Mouse (Mus musculus) forelimb bud, embryonic 11.5 days (tissue): Measurements from ENCODE around the gene C1rl.
"Not testable (repeated sequence)": the region's sequence is repeated elsewhere in the genome, so short reads cannot be mapped to it uniquely, and the experiment has no call there.

Experiments
- DNase-seq: peaks from one replicate; pipeline ENCODE4 v3.0.0-alpha.2; 2012; ENCODE audit warnings: low read depth, low spot score

The C1rl gene

GRCm38 (mm10) chr6:124505028-124505427, 12.1 kb downstream of the C1rl start:
- DNase-seq: no peak

GRCm38 (mm10) chr6:124506991-124507390, 14.1 kb downstream of the C1rl start:
- no peak for DNase-seq

- DNase-seq: no peak
Observed at GRCm38 (mm10) chr6:124508292-124508691, 15.4 kb downstream of the C1rl start.

- DNase-seq: not testable (repeated sequence)
Observed at GRCm38 (mm10) chr6:124509192-124509591, 16.3 kb downstream of the C1rl start.

- no peak for DNase-seq
Observed at GRCm38 (mm10) chr6:124511936-124512335, 19.0 kb downstream of the C1rl start.

- peak; percentile 51 for DNase-seq
Observed at GRCm38 (mm10) chr6:124512355-124512836, 19.5 kb downstream of the C1rl start, which contains the start of gene C1ra. Gene C1ra, plus strand, starts transcription at chr6:124512405.

- not testable (repeated sequence) for DNase-seq
Observed at GRCm38 (mm10) chr6:124517733-124518132, 24.8 kb downstream of the C1rl start.

GRCm38 (mm10) chr6:124522082-124522481, 29.2 kb downstream of the C1rl start:
- DNase-seq: not testable (repeated sequence)

- DNase-seq: no peak
Observed at GRCm38 (mm10) chr6:124527881-124528280, 35.0 kb downstream of the C1rl start.

- DNase-seq: no peak
Observed at GRCm38 (mm10) chr6:124531077-124531476, 38.2 kb downstream of the C1rl start.

- not testable (repeated sequence) for DNase-seq
Observed at GRCm38 (mm10) chr6:124536125-124536829, 43.4 kb downstream of the C1rl start.

GRCm38 (mm10) chr6:124541176-124541575, 48.3 kb downstream of the C1rl start:
- not testable (repeated sequence) for DNase-seq

- DNase-seq: peak; percentile 24
Observed at GRCm38 (mm10) chr6:124542284-124542683, 49.4 kb downstream of the C1rl start, which contains the start of gene C1s1. Gene C1s1, minus strand, starts transcription at chr6:124542359.

GRCm38 (mm10) chr6:124544466-124544865, 51.6 kb downstream of the C1rl start:
- DNase-seq: no peak

- no peak for DNase-seq
Observed at GRCm38 (mm10) chr6:124545425-124545824, 52.5 kb downstream of the C1rl start.

GRCm38 (mm10) chr6:124547979-124548378, 55.1 kb downstream of the C1rl start:
- not testable (repeated sequence) for DNase-seq

GRCm38 (mm10) chr6:124549023-124549550, 56.2 kb downstream of the C1rl start:
- DNase-seq: no peak

- DNase-seq: no peak
Observed at GRCm38 (mm10) chr6:124552766-124553165, 59.9 kb downstream of the C1rl start.

- not testable (repeated sequence) for DNase-seq
Observed at GRCm38 (mm10) chr6:124555956-124556355, 63.0 kb downstream of the C1rl start.
